Mouse (Mus musculus) C2C12 (cell line): ENCODE measurements around the gene Olfr288. TPM values are rescaled to one million over a fixed set of nuclear protein-coding genes. Genes with fewer than 3 reads are reported as not detected.
A peak's percentile ranks its signal among the peaks of the same experiment; 100 is the strongest.

ENCODE experiments used
- H3K27me3 ChIP-seq: one replicate; pipeline ENCODE4 v1.6.1; 2011; ENCODE audit not compliant: control insufficient read depth, insufficient read depth, insufficient read length
- H3K36me3 ChIP-seq: one replicate; pipeline ENCODE4 v1.6.1; 2011; ENCODE audit not compliant: control insufficient read depth, insufficient read depth
- H3K4me3 ChIP-seq: one replicate; pipeline ENCODE4 v1.5.1; 2011; ENCODE audit warnings: mild to moderate bottlenecking, control low read depth; ENCODE audit not compliant: poor library complexity, insufficient read depth, severe bottlenecking
- H3K79me2 ChIP-seq: one replicate; pipeline ENCODE4 v1.6.1; 2011; ENCODE audit not compliant: control insufficient read depth, insufficient read depth
- H3K79me3 ChIP-seq: one replicate; pipeline ENCODE4 v1.6.1; 2011; ENCODE audit warnings: low read depth, control low read depth
- H3ac ChIP-seq: one replicate; pipeline ENCODE3; 2011; ENCODE audit warnings: low read depth; ENCODE audit not compliant: control insufficient read depth, insufficient read length
- CEBPB ChIP-seq: IDR thresholded peaks from one replicate; pipeline ENCODE4 v1.6.1; 2011; ENCODE audit warnings: low read depth, mild to moderate bottlenecking, control low read depth, moderate library complexity
- CTCF ChIP-seq: IDR thresholded peaks from one replicate; pipeline ENCODE4 v1.5.1; 2011; ENCODE audit not compliant: control insufficient read depth, insufficient read depth, insufficient read length
- FOSL1 ChIP-seq: IDR thresholded peaks from one replicate; pipeline ENCODE4 v1.8.0; 2011; ENCODE audit warnings: mild to moderate bottlenecking, low read length; ENCODE audit not compliant: poor library complexity, insufficient read depth, severe bottlenecking
- MAX ChIP-seq: IDR thresholded peaks from one replicate; pipeline ENCODE4 v1.6.1; 2011; ENCODE audit warnings: mild to moderate bottlenecking, control low read depth
- MYOD1 ChIP-seq: IDR thresholded peaks from one replicate; pipeline ENCODE4 v1.6.1; 2011; ENCODE audit warnings: low read depth; ENCODE audit not compliant: control insufficient read depth, insufficient read length
- MYOG ChIP-seq: IDR thresholded peaks from one replicate; pipeline ENCODE4 v1.6.1; 2011; ENCODE audit not compliant: control insufficient read depth, insufficient read length; ENCODE audit errors: extremely low read depth
- USF1 ChIP-seq: IDR thresholded peaks from one replicate; pipeline ENCODE4 v1.6.1; 2011; ENCODE audit warnings: low read depth, mild to moderate bottlenecking, control low read depth, moderate library complexity
- polyA plus RNA-seq: library from polyadenylated mRNA; unstranded; fragments of >200 nt; fragmentation: generic; extraction: Trizol; gene quantifications from one replicate; pipeline ENCODE4 v1.2.1, GENCODE M21; 2012; ENCODE audit warnings: missing spikeins

The Olfr288 gene
- polyA plus RNA-seq, 1 experiment, result not detected

DNA sequence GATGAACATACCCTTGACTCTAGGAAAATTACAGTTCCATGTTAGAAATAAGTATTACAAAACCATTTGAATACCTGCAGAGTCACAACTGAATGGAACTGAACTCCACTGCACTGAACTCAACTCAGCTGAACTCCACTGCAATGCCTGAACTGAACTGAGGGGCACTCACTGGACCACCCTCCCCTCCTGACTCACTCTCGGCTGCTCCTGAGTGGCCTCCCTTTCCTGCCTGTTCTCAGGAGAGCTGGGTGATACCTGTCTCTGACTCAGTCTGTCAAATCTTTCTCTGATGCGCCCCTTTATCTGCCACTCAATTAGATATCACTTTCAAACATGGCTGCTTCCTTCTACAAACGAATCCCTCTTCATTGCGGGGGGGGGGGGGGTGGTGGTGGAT is 41.2 kb downstream of the Olfr288 start:
- Histone ChIP-seq H3K79me2 (no peaks in the 10 kb centered on the region), H3K79me3 (no peaks in the 10 kb centered on the region), H3K27me3 (no peaks in the 10 kb centered on the region), H3K36me3 (no peaks in the 10 kb centered on the region), H3K4me3 (no peak overlapping the region), H3ac (no peak overlapping the region)
- no peak for TF ChIP-seq MAX
- no peak for TF ChIP-seq MYOG
- no peak for TF ChIP-seq CTCF
- no peak for TF ChIP-seq CEBPB
- TF ChIP-seq MYOD1, result no peak

DNA sequence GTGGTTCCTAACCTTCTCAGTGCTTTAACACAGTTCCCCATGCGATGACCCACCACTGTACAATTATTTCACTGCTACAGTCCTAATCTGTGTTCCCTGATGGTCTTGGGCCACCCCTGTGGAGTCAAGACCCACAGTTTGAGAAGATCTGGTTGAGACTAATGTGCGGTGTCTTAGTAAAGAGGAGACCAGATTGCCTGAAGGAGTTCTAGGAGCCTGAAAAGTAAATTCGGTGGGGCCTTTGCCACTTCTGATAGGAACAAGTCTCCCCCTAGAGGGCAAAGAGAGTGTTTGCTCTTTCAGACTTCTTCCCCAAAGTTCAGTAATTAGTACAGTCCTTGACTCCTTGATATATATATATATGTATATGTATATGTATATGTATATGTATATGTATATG is 41.7 kb downstream of the Olfr288 start:
- no peaks in the 10 kb centered on the region for H3K27me3 ChIP-seq
- TF ChIP-seq CEBPB (no peak), MYOG (no peak), CTCF (peak; percentile 44), MAX (no peak)

GRCm38 (mm10) chr15:98152916-98153315 is 42.4 kb downstream of the Olfr288 start:
- Histone ChIP-seq H3K79me3 (no peaks in the 10 kb centered on the region), H3ac (no peak overlapping the region), H3K79me2 (no peaks in the 10 kb centered on the region), H3K27me3 (no peaks in the 10 kb centered on the region), H3K36me3 (no peaks in the 10 kb centered on the region), H3K4me3 (no peak overlapping the region)
- no peak for TF ChIP-seq MYOG
- no peak for TF ChIP-seq USF1
- TF ChIP-seq CTCF, result no peak
- no peak for TF ChIP-seq MAX
- TF ChIP-seq MYOD1, result no peak
- TF ChIP-seq FOSL1, result no peak
- TF ChIP-seq CEBPB, result no peak

More for the DNA sequence above, 41.7 kb downstream of the Olfr288 start:
- Histone ChIP-seq H3K79me2 (no peaks in the 10 kb centered on the region), H3K4me3 (no peak overlapping the region), H3K79me3 (no peaks in the 10 kb centered on the region), H3ac (no peak overlapping the region), H3K36me3 (no peaks in the 10 kb centered on the region)

GRCm38 (mm10) chr15:98149166-98149602 is 46.2 kb downstream of the Olfr288 start:
- Histone ChIP-seq H3K4me3 (no peak overlapping the region), H3K79me3 (peaks cover 10% of the 10 kb centered on the region), H3K79me2 (peaks cover 13% of the 10 kb centered on the region), H3K36me3 (no peaks in the 10 kb centered on the region), H3ac (no peak overlapping the region), H3K27me3 (no peaks in the 10 kb centered on the region)
- no peak for TF ChIP-seq MAX
- TF ChIP-seq USF1, result no peak
- no peak for TF ChIP-seq CTCF
- TF ChIP-seq MYOG, result no peak
- no peak for TF ChIP-seq MYOD1

DNA sequence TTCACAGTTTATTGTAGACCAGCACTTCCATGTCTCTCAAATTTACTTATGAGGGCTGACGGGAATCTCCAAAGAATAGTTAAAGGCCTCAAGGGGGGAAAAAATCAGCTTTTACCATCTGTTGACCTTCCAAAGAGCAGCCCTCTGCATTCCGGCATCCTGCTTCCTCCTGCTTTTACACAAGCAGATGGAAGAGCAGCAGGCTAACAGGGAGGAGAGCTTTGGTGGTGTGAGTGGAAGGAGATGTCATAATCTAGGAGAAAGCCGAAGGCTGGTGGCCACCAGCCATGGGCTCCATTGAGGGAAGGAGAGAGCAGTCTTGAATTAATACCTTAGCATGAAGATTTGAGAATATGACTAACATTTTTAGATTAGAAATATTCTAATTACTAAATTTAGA is 47.0 kb downstream of the Olfr288 start:
- TF ChIP-seq CEBPB (no peak), MYOG (no peak), MAX (no peak), FOSL1 (no peak), CTCF (no peak), MYOD1 (no peak), USF1 (no peak)
- Histone ChIP-seq H3K27me3 (no peaks in the 10 kb centered on the region), H3K36me3 (no peaks in the 10 kb centered on the region), H3K4me3 (no peak overlapping the region), H3K79me2 (peaks cover 21% of the 10 kb centered on the region), H3K79me3 (peaks cover 12% of the 10 kb centered on the region), H3ac (no peak overlapping the region)

GRCm38 (mm10) chr15:98145559-98146181 is 49.7 kb downstream of the Olfr288 start:
- Histone ChIP-seq H3ac (peak overlapping the region; percentile 72), H3K4me3 (peak overlapping the region; percentile 98), H3K36me3 (peaks cover 15% of the 10 kb centered on the region), H3K79me2 (peaks cover 26% of the 10 kb centered on the region), H3K27me3 (no peaks in the 10 kb centered on the region), H3K79me3 (peaks cover 15% of the 10 kb centered on the region)
- TF ChIP-seq USF1 (no peak), CEBPB (no peak), FOSL1 (no peak), MAX (peak; percentile 70), MYOD1 (no peak)
